16 mouse cellular contexts compared by ENCODE assay signal in genomic region chr12:21145050-21145449, GRCm38 (mm10).
DNase-seq lines count a peak whose midpoint lies in the region; ATAC-seq and TF ChIP-seq lines count a peak whose summit lies in the region.
"Had no signal": no experiment of that assay in that cellular context is flagged by ENCODE, and none has a peak within 500 bp of the region (broad histone marks: within the 10 kb centered on the region; RNA-seq: fewer than 3 reads in every experiment).

No protein-coding gene starts in this region.

- H3K4me1 ChIP-seq in megakaryocyte, embryonic 14.5 days, result peaks cover 95% of the 10 kb centered on the region
- H3K4me1 ChIP-seq in forebrain, postnatal 0 days (ENCODE audit: insufficient read depth), result peaks cover 13% of the 10 kb centered on the region; the same call in 1 of the 2 replicates
- H3K4me1 ChIP-seq in midbrain, embryonic 16.5 days (ENCODE audit: control insufficient read depth, insufficient read depth, low read length), result peaks cover 3% of the 10 kb centered on the region; the same call in 1 of the 2 replicates

- WGBS in forebrain, postnatal 0 days, result 96% methylated on average over 5 of the region's 5 CpGs
- WGBS in midbrain, embryonic 16.5 days, result 94% methylated on average over 5 of the region's 5 CpGs

- no peak for ATAC-seq in megakaryocyte, adult 5-6 weeks (ENCODE audit: poor library complexity, severe bottlenecking)
- ATAC-seq in forebrain, postnatal 0 days, result no peak
- no peak for ATAC-seq in midbrain, embryonic 16.5 days
- ATAC-seq: inflammation-experienced regulatory T-cells, adult 6 months had no signal

- H3K4me3 ChIP-seq in gastrocnemius, adult 2 months, result no peak overlapping the region
- peak overlapping the region; percentile 81 for H3K4me3 ChIP-seq in megakaryocyte, embryonic 14.5 days (replicated peaks)
- no peak overlapping the region for H3K4me3 ChIP-seq in forebrain, postnatal 0 days (ENCODE audit: low read depth, low read length)
- H3K4me3 ChIP-seq in midbrain, embryonic 16.5 days (ENCODE audit: low read depth, low read length), result no peak overlapping the region
- H3K4me3 ChIP-seq: limb, embryonic 13.5 days; midbrain, embryonic 10.5 days had no signal

- H3K27me3 ChIP-seq in megakaryocyte, embryonic 14.5 days (replicated peaks), result no peaks in the 10 kb centered on the region
- H3K27me3 ChIP-seq in forebrain, postnatal 0 days (ENCODE audit: insufficient read depth, low read length), result no peaks in the 10 kb centered on the region
- H3K27me3 ChIP-seq in midbrain, embryonic 16.5 days (ENCODE audit: control insufficient read depth, insufficient read depth, low read depth, low read length), result no peaks in the 10 kb centered on the region
- H3K27me3 ChIP-seq: limb, embryonic 13.5 days had no signal

- intact Hi-C loops in gastrocnemius, adult 2 months (cut with DNase I), result no loop called here
- intact Hi-C loops in gastrocnemius, postnatal 14 days (cut with DNase I; ENCODE audit: low total_unique reads), result no loop called here

- H3K27ac ChIP-seq in gastrocnemius, adult 2 months, result peak overlapping the region; percentile 58
- H3K27ac ChIP-seq in forebrain, postnatal 0 days (ENCODE audit: low read depth, low read length), result no peak overlapping the region
- no peak overlapping the region for H3K27ac ChIP-seq in midbrain, embryonic 16.5 days (ENCODE audit: low read length)
- H3K27ac ChIP-seq: limb, embryonic 13.5 days; midbrain, embryonic 10.5 days had no signal

- no peak for TF ChIP-seq CTCF in gastrocnemius, adult 2 months (IDR thresholded peaks at IDR 0.05)
- no peak for TF ChIP-seq CTCF in forebrain, postnatal 0 days (IDR thresholded peaks at IDR 0.05; ENCODE audit: low read depth)

- H3K9me3 ChIP-seq in megakaryocyte, embryonic 14.5 days, result no peaks in the 10 kb centered on the region
- H3K9me3 ChIP-seq in forebrain, postnatal 0 days (ENCODE audit: low read length), result no peaks in the 10 kb centered on the region
- no peaks in the 10 kb centered on the region for H3K9me3 ChIP-seq in midbrain, embryonic 16.5 days (replicated peaks; ENCODE audit: control insufficient read depth, low read length, poor library complexity, severe bottlenecking)
- H3K9me3 ChIP-seq: limb, embryonic 13.5 days; midbrain, embryonic 10.5 days had no signal

- H3K4me2 ChIP-seq in forebrain, postnatal 0 days (ENCODE audit: low read depth), result no peak overlapping the region
- no peak overlapping the region for H3K4me2 ChIP-seq in midbrain, embryonic 16.5 days (ENCODE audit: low read length)
- H3K4me2 ChIP-seq: limb, embryonic 13.5 days had no signal

- no peak overlapping the region for H3K9ac ChIP-seq in forebrain, postnatal 0 days
- H3K9ac ChIP-seq in midbrain, embryonic 16.5 days (ENCODE audit: low read depth, low read length), result no peak overlapping the region
- H3K9ac ChIP-seq: limb, embryonic 13.5 days had no signal

- no peak for DNase-seq in gastrocnemius, adult 2 months
- DNase-seq in gastrocnemius, postnatal 14 days, result no peak
- DNase-seq in lung, postnatal 36 days, result peak; percentile 64
- DNase-seq in forebrain, postnatal 0 days, result no peak
- DNase-seq in layer of hippocampus, postnatal 14 days (ENCODE audit: low spot score in 2 of 2), result no peak
- DNase-seq: adrenal gland, adult 2 months; cerebellum, adult 9-11 months; embryo, embryonic 11 days; heart, adult 18-20 months; thymus, adult 2 months had no signal

- peaks cover 51% of the 10 kb centered on the region for H3K36me3 ChIP-seq in megakaryocyte, embryonic 14.5 days (replicated peaks; ENCODE audit: low read length)
- H3K36me3 ChIP-seq in forebrain, postnatal 0 days (ENCODE audit: insufficient read depth), result no peaks in the 10 kb centered on the region
- H3K36me3 ChIP-seq in midbrain, embryonic 16.5 days (ENCODE audit: control insufficient read depth, insufficient read depth, low read length), result 0 out of 2 replicates have a peak, but pooled peaks cover 2% of the 10 kb centered on the region
